Mouse (Mus musculus) regulatory T cell (primary cell): ENCODE results near the gene Otos.

Experiments
- in situ Hi-C: fragments of 300-600 bp; cut with MboI, MseI; formaldehyde crosslinking; loops from one replicate; pipeline ENCODE4 v1.15.1; 2025; ENCODE audit warnings: high pct_unique_total_duplicates

The Otos gene

GRCm38 (mm10) chr1:92647026-92647425, 1.6 kb downstream of the Otos start:
- in situ Hi-C loops: loop anchor here (10.0 kb wide), 1 partner anchor 1582 kb away; no protein-coding TSS in a partner anchor

GRCm38 (mm10) chr1:92646601-92647000, 2.0 kb downstream of the Otos start:
- in situ Hi-C loops: loop anchor here (10.0 kb wide), 1 partner anchor 1582 kb away; no protein-coding TSS in a partner anchor

GRCm38 (mm10) chr1:92646111-92646510, 2.5 kb downstream of the Otos start:
- in situ Hi-C loops: loop anchor here (10.0 kb wide), 1 partner anchor 1581 kb away; no protein-coding TSS in a partner anchor

GRCm38 (mm10) chr1:92644916-92645315, 3.7 kb downstream of the Otos start:
- in situ Hi-C loops: loop anchor here (10.0 kb wide), 1 partner anchor 1580 kb away; no protein-coding TSS in a partner anchor

GRCm38 (mm10) chr1:92643691-92644090, 5.0 kb downstream of the Otos start:
- in situ Hi-C loops: loop anchor here (10.0 kb wide), 1 partner anchor 1579 kb away; no protein-coding TSS in a partner anchor

- in situ Hi-C loops: loop anchor here (10.0 kb wide), 1 partner anchor 1577 kb away; no protein-coding TSS in a partner anchor
Measured at GRCm38 (mm10) chr1:92641514-92642272, 6.9 kb downstream of the Otos start, which contains the start of gene Cops9. TSS of gene Cops9 (minus strand) at chr1:92641985.

- in situ Hi-C loops: loop anchor here (10.0 kb wide), 1 partner anchor 1576 kb away; no protein-coding TSS in a partner anchor
Measured at GRCm38 (mm10) chr1:92640393-92640792, 8.2 kb downstream of the Otos start.

GRCm38 (mm10) chr1:92638736-92639135, 9.9 kb downstream of the Otos start:
- in situ Hi-C loops: no loop called here

GRCm38 (mm10) chr1:92638181-92638580, 10.5 kb downstream of the Otos start:
- in situ Hi-C loops: no loop called here

GRCm38 (mm10) chr1:92637501-92638172, 11.0 kb downstream of the Otos start:
- in situ Hi-C loops: no loop called here

- in situ Hi-C loops: no loop called here
Measured at GRCm38 (mm10) chr1:92636676-92637075, 12.0 kb downstream of the Otos start.

- in situ Hi-C loops: no loop called here
Measured at GRCm38 (mm10) chr1:92636015-92636414, 12.6 kb downstream of the Otos start.

- in situ Hi-C loops: no loop called here
Measured at GRCm38 (mm10) chr1:92634976-92635599, 13.6 kb downstream of the Otos start.

GRCm38 (mm10) chr1:92634569-92634968, 14.1 kb downstream of the Otos start:
- in situ Hi-C loops: no loop called here

GRCm38 (mm10) chr1:92633726-92634125, 14.9 kb downstream of the Otos start:
- in situ Hi-C loops: no loop called here

- in situ Hi-C loops: no loop called here
Measured at GRCm38 (mm10) chr1:92632948-92633347, 15.7 kb downstream of the Otos start.

GRCm38 (mm10) chr1:92632196-92632595, 16.4 kb downstream of the Otos start:
- in situ Hi-C loops: no loop called here

- in situ Hi-C loops: no loop called here
Measured at GRCm38 (mm10) chr1:92628227-92628626, 20.4 kb downstream of the Otos start.

- in situ Hi-C loops: loop anchor here (10.0 kb wide), 1 partner anchor 714 kb away; no protein-coding TSS in a partner anchor
Measured at GRCm38 (mm10) chr1:92618360-92618759, 30.3 kb downstream of the Otos start.

GRCm38 (mm10) chr1:92617488-92617887, 31.2 kb downstream of the Otos start, which contains the start of gene Olfr12:
TSS of gene Olfr12 (plus strand) at chr1:92617788.
- in situ Hi-C loops: loop anchor here (10.0 kb wide), 1 partner anchor 713 kb away; no protein-coding TSS in a partner anchor

- in situ Hi-C loops: loop anchor here (10.0 kb wide), 1 partner anchor 711 kb away; no protein-coding TSS in a partner anchor
Measured at GRCm38 (mm10) chr1:92616046-92616445, 32.6 kb downstream of the Otos start.

- in situ Hi-C loops: loop anchor here (10.0 kb wide), 1 partner anchor 710 kb away; no protein-coding TSS in a partner anchor
Measured at GRCm38 (mm10) chr1:92614516-92614915, 34.1 kb downstream of the Otos start.
